Mouse (Mus musculus): ENCODE results near the gene Rab31. TPM values are rescaled to one million over a fixed set of nuclear protein-coding genes. Genes with fewer than 3 reads are reported as not detected.

Rab31 gene
- total and polyA plus RNA-seq, 2 experiments from 2014 or later: 79.3 to 92.8 TPM

GRCm38 (mm10) chr17:65608312-65608687 lies 164.3 kb downstream of the Rab31 start:
- Histone ChIP-seq H3K27ac (ENCODE audit: low read depth, low read length) (no peak overlapping the region), H3K27me3 (ENCODE audit: insufficient read depth, low read length) (no peaks in the 10 kb centered on the region), H3K9ac (no peak overlapping the region), H3K36me3 (ENCODE audit: insufficient read depth) (no peaks in the 10 kb centered on the region), H3K4me3 (ENCODE audit: low read depth, low read length) (no peak overlapping the region), H3K9me3 (ENCODE audit: low read length) (no peaks in the 10 kb centered on the region), H3K4me1 (ENCODE audit: insufficient read depth) (peaks cover 3% of the 10 kb centered on the region; the same call in 1 of the 2 replicates), H3K4me2 (ENCODE audit: low read depth) (no peak overlapping the region)
- WGBS: 70% methylated on average over 2 of the region's 2 CpGs
- DNase-seq (no peak), ATAC-seq (no peak)
- TF ChIP-seq CTCF (IDR thresholded peaks at IDR 0.05; ENCODE audit: low read depth): no peak

GRCm38 (mm10) chr17:65607574-65608311 lies 164.8 kb downstream of the Rab31 start:
- WGBS: 46% methylated on average over 7 of the region's 7 CpGs
- Histone ChIP-seq H3K36me3 (ENCODE audit: insufficient read depth) (no peaks in the 10 kb centered on the region), H3K4me3 (ENCODE audit: low read depth, low read length) (no peak overlapping the region), H3K4me2 (ENCODE audit: low read depth) (no peak overlapping the region), H3K9me3 (ENCODE audit: low read length) (no peaks in the 10 kb centered on the region), H3K27ac (ENCODE audit: low read depth, low read length) (no peak overlapping the region), H3K9ac (no peak overlapping the region), H3K27me3 (ENCODE audit: insufficient read depth, low read length) (no peaks in the 10 kb centered on the region), H3K4me1 (ENCODE audit: insufficient read depth) (peaks cover 3% of the 10 kb centered on the region; the same call in 1 of the 2 replicates)
- DNase-seq (no peak), ATAC-seq (no peak)
- TF ChIP-seq CTCF (IDR thresholded peaks at IDR 0.05; ENCODE audit: low read depth): no peak

DNA sequence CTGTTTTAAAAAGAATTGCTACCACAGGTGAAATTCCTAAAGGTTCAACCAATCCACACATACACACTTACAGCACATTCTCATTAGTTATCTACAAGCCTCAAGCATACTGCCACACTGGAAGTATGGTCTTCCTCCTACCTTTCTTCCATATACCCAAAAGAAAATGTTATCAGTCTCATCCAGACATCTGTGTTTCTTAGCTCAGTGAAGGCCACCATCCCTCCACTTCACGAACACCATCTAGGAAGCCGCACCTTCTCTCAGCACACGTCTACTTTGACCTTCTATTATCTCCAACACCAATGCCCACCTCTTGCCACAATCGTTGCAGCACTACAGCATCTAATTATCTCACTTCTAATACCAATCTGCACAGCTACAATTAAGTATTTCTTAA lies 166.5 kb downstream of the Rab31 start:
- peaks cover 3% of the 10 kb centered on the region; the same call in 1 of the 2 replicates for H3K4me1 ChIP-seq (ENCODE audit: insufficient read depth)
- DNase-seq (no peak), ATAC-seq (no peak)
- TF ChIP-seq CTCF (IDR thresholded peaks at IDR 0.05; ENCODE audit: low read depth): no peak
- no peak overlapping the region for H3K9ac ChIP-seq
- H3K9me3 ChIP-seq (ENCODE audit: low read length): no peaks in the 10 kb centered on the region
- H3K36me3 ChIP-seq (ENCODE audit: insufficient read depth): no peaks in the 10 kb centered on the region
- WGBS: 74% methylated on average over 4 of the region's 4 CpGs
- H3K27ac ChIP-seq (ENCODE audit: low read depth, low read length): no peak overlapping the region
- H3K27me3 ChIP-seq (ENCODE audit: insufficient read depth, low read length): no peaks in the 10 kb centered on the region
- H3K4me2 ChIP-seq (ENCODE audit: low read depth): no peak overlapping the region
- H3K4me3 ChIP-seq (ENCODE audit: low read depth, low read length): no peak overlapping the region

- no peaks in the 10 kb centered on the region for H3K27me3 ChIP-seq (ENCODE audit: insufficient read depth, low read length)
- TF ChIP-seq CTCF (IDR thresholded peaks at IDR 0.05; ENCODE audit: low read depth): no peak
- H3K9me3 ChIP-seq (ENCODE audit: low read length): no peaks in the 10 kb centered on the region
- H3K36me3 ChIP-seq (ENCODE audit: insufficient read depth): no peaks in the 10 kb centered on the region
- H3K27ac ChIP-seq (ENCODE audit: low read depth, low read length): no peak overlapping the region
- H3K9ac ChIP-seq: no peak overlapping the region
- H3K4me2 ChIP-seq (ENCODE audit: low read depth): no peak overlapping the region
- ATAC-seq: no peak
- H3K4me3 ChIP-seq (ENCODE audit: low read depth, low read length): no peak overlapping the region
- DNase-seq: no peak
- H3K4me1 ChIP-seq (ENCODE audit: insufficient read depth): peaks cover 3% of the 10 kb centered on the region; the same call in 1 of the 2 replicates
Measured at GRCm38 (mm10) chr17:65604892-65605291, 167.7 kb downstream of the Rab31 start.

- ATAC-seq (no peak), DNase-seq (no peak)
- Histone ChIP-seq H3K4me3 (ENCODE audit: low read depth, low read length) (no peak overlapping the region), H3K4me1 (ENCODE audit: insufficient read depth) (peaks cover 3% of the 10 kb centered on the region; the same call in 1 of the 2 replicates), H3K9me3 (ENCODE audit: low read length) (no peaks in the 10 kb centered on the region), H3K9ac (no peak overlapping the region), H3K27me3 (ENCODE audit: insufficient read depth, low read length) (no peaks in the 10 kb centered on the region), H3K27ac (ENCODE audit: low read depth, low read length) (no peak overlapping the region), H3K36me3 (ENCODE audit: insufficient read depth) (no peaks in the 10 kb centered on the region), H3K4me2 (ENCODE audit: low read depth) (no peak overlapping the region)
- no peak for TF ChIP-seq CTCF (IDR thresholded peaks at IDR 0.05; ENCODE audit: low read depth)
Measured at GRCm38 (mm10) chr17:65604315-65604714, 168.2 kb downstream of the Rab31 start.

Other genes starting within 250 kb of the Rab31 start
- gene Tmem232, start 232.0 kb downstream of the Rab31 start, total RNA-seq (2014; rRNA removed): 0.57 and 0.77 TPM in 2 replicates
- 0.79 and 1.1 TPM in 2 replicates for gene Tmem232, start 232.0 kb downstream of the Rab31 start, polyA plus RNA-seq (2015; fragmentation: Nextera tagmentation; extraction: Ambion mirVana)
- gene Vapa, start 159.2 kb downstream of the Rab31 start, total RNA-seq (2014; rRNA removed): 114 and 144 TPM in 2 replicates
- 320 and 327 TPM in 2 replicates for gene Vapa, start 159.2 kb downstream of the Rab31 start, polyA plus RNA-seq (2015; fragmentation: Nextera tagmentation; extraction: Ambion mirVana)
- 0.19 TPM in 1 of 2 replicates, not detected in the other for gene Txndc2, start 130.6 kb downstream of the Rab31 start, total RNA-seq (2014; rRNA removed)
- not detected in 2 replicates for gene Txndc2, start 130.6 kb downstream of the Rab31 start, polyA plus RNA-seq (2015; fragmentation: Nextera tagmentation; extraction: Ambion mirVana)
- gene Ppp4r1, start 9.8 kb upstream of the Rab31 start, total RNA-seq (2014; rRNA removed): 51.0 and 59.2 TPM in 2 replicates
- gene Ppp4r1, start 9.8 kb upstream of the Rab31 start, polyA plus RNA-seq (2015; fragmentation: Nextera tagmentation; extraction: Ambion mirVana): 20.7 and 28.7 TPM in 2 replicates
- gene Ralbp1, start 113.0 kb upstream of the Rab31 start, total RNA-seq (2014; rRNA removed): 39.9 and 40.7 TPM in 2 replicates
- 34.4 and 47.7 TPM in 2 replicates for gene Ralbp1, start 113.0 kb upstream of the Rab31 start, polyA plus RNA-seq (2015; fragmentation: Nextera tagmentation; extraction: Ambion mirVana)
- 42.1 and 50.2 TPM in 2 replicates for gene Twsg1, start 178.5 kb upstream of the Rab31 start, total RNA-seq (2014; rRNA removed)
- gene Twsg1, start 178.5 kb upstream of the Rab31 start, polyA plus RNA-seq (2015; fragmentation: Nextera tagmentation; extraction: Ambion mirVana): 38.1 and 46.1 TPM in 2 replicates